Mouse (Mus musculus): ENCODE results near the gene Thap12. TPM values are rescaled to one million over a fixed set of nuclear protein-coding genes. Genes with fewer than 3 reads are reported as not detected.

Gene Thap12
- polyA plus RNA-seq (2014; fragmentation: Illumina TruSeq; extraction: RNeasy Lipid Tissue Mini Kit (QIAGEN cat#74804); ENCODE audit: low read depth, low replicate concordance) = 81.5 TPM

GRCm38 (mm10) chr7:98702283-98703240, at the start of gene Thap12:
TSS of gene Thap12 (plus strand) at chr7:98703103.

GRCm38 (mm10) chr7:98656531-98657221, 46.2 kb upstream of the Thap12 start, which contains the start of gene Emsy:
TSS of gene Emsy (minus strand) at chr7:98656783.

Other genes with a start within 250 kb of the Thap12 start
- 11.4 TPM for gene Lrrc32, start 213.8 kb upstream of the Thap12 start, polyA plus RNA-seq (2014; fragmentation: Illumina TruSeq; extraction: RNeasy Lipid Tissue Mini Kit (QIAGEN cat#74804); ENCODE audit: low read depth, low replicate concordance)
- gene Emsy, start 46.3 kb upstream of the Thap12 start, polyA plus RNA-seq (2014; fragmentation: Illumina TruSeq; extraction: RNeasy Lipid Tissue Mini Kit (QIAGEN cat#74804); ENCODE audit: low read depth, low replicate concordance) = 29.1 TPM
- gene Wnt11, start 132.0 kb downstream of the Thap12 start, polyA plus RNA-seq (2014; fragmentation: Illumina TruSeq; extraction: RNeasy Lipid Tissue Mini Kit (QIAGEN cat#74804); ENCODE audit: low read depth, low replicate concordance) = 5.3 TPM

Measured in heart, adult 10 weeks (tissue).